Mouse (Mus musculus) liver, embryonic 13.5 days (tissue): ENCODE measurements around the gene Lmbr1. TPM values are rescaled to one million over a fixed set of nuclear protein-coding genes. Genes with fewer than 3 reads are reported as not detected.

Experiments used
- ATAC-seq: fragments of 200-750 bp; cut with Nextera tagmentation; 2 replicates; pipeline ENCODE4 v1.8.0; 2017; ENCODE audit warnings: low read depth, mild to moderate bottlenecking, moderate number of reproducible peaks, moderate library complexity
- DNase-seq: peaks from one replicate; pipeline ENCODE4 v3.0.0; 2022
- H3K27ac ChIP-seq: fragments of 300-500 bp; sonication (generic); 2 replicates; pipeline ENCODE4 v1.5.1; 2015; ENCODE audit warnings: moderate library complexity, mild to moderate bottlenecking, inconsistent platforms
- H3K27me3 ChIP-seq: fragments of 300-500 bp; sonication (generic); 2 replicates; pipeline ENCODE4 v1.6.1; 2015; ENCODE audit warnings: mild to moderate bottlenecking, inconsistent platforms
- H3K36me3 ChIP-seq: fragments of 300-500 bp; sonication (generic); 2 replicates; pipeline ENCODE4 v1.6.1; 2015; ENCODE audit warnings: mild to moderate bottlenecking, inconsistent platforms
- H3K4me1 ChIP-seq: fragments of 300-500 bp; sonication (generic); replicated peaks from 2 replicates; pipeline ENCODE4 v1.6.1; 2015; ENCODE audit warnings: inconsistent platforms
- H3K4me2 ChIP-seq: fragments of 300-500 bp; sonication (generic); 2 replicates; pipeline ENCODE4 v1.6.1; 2015; ENCODE audit warnings: inconsistent platforms, mild to moderate bottlenecking, moderate library complexity
- H3K4me3 ChIP-seq: fragments of 300-500 bp; sonication (generic); replicated peaks from 2 replicates; pipeline ENCODE4 v1.5.1; 2015; ENCODE audit warnings: mild to moderate bottlenecking, inconsistent platforms
- H3K9ac ChIP-seq: fragments of 300-500 bp; sonication (generic); 2 replicates; pipeline ENCODE4 v1.6.1; 2015; ENCODE audit warnings: mild to moderate bottlenecking, inconsistent platforms
- H3K9me3 ChIP-seq: fragments of 300-500 bp; sonication (generic); replicated peaks from 2 replicates; pipeline ENCODE4 v1.6.1; 2016; ENCODE audit warnings: inconsistent platforms
- WGBS: fragments of 180-500 bp; shearing (Covaris S2); methylation state at CpG from one replicate; pipeline ENCODE4 v1.1.7; 2015; ENCODE audit not compliant: insufficient replicate concordance; 5-methylcytosine and 5-hydroxymethylcytosine counted together
- polyA plus RNA-seq: library from polyadenylated mRNA; unstranded; fragments of >200 nt; fragmentation: Nextera tagmentation; extraction: Ambion mirVana; gene quantifications from 2 replicates; pipeline ENCODE4 v1.2.1, GENCODE M21; 2015

Lmbr1 gene
- polyA plus RNA-seq, 1 experiment from 2014 or later: 3.3 TPM

GRCm38 (mm10) chr5:29377590-29378297 is 446 bp downstream of the Lmbr1 start:
- peak overlapping the region; percentile 95 for H3K4me2 ChIP-seq
- ATAC-seq (peak; percentile 74), DNase-seq (peak; percentile 24)
- peak overlapping the region; percentile 86 for H3K27ac ChIP-seq
- H3K4me1 ChIP-seq: peaks cover 32% of the 10 kb centered on the region
- peak overlapping the region; percentile 83 for H3K4me3 ChIP-seq
- H3K36me3 ChIP-seq: no peaks in the 10 kb centered on the region
- peak overlapping the region; percentile 83 for H3K9ac ChIP-seq
- no peaks in the 10 kb centered on the region for H3K9me3 ChIP-seq
- 2% methylated on average over 47 of the region's 47 CpGs for WGBS
- no peaks in the 10 kb centered on the region; the same call in 1 of the 2 replicates for H3K27me3 ChIP-seq

- Histone ChIP-seq H3K9ac (no peak overlapping the region), H3K27me3 (no peaks in the 10 kb centered on the region), H3K4me1 (0 out of 2 replicates have a peak, but pooled peaks cover 3% of the 10 kb centered on the region), H3K27ac (no peak overlapping the region), H3K4me3 (no peak overlapping the region), H3K36me3 (peaks cover 10% of the 10 kb centered on the region), H3K9me3 (no peaks in the 10 kb centered on the region), H3K4me2 (no peak overlapping the region)
- ATAC-seq (no peak), DNase-seq (no peak)
- WGBS: 61% methylated on average over 6 of the region's 6 CpGs
Measured at GRCm38 (mm10) chr5:29363511-29363910, 14.7 kb downstream of the Lmbr1 start.

- Histone ChIP-seq H3K27me3 (no peaks in the 10 kb centered on the region), H3K9ac (no peak overlapping the region), H3K9me3 (no peaks in the 10 kb centered on the region), H3K4me2 (no peak overlapping the region), H3K36me3 (no peaks in the 10 kb centered on the region), H3K4me3 (no peak overlapping the region), H3K27ac (no peak overlapping the region), H3K4me1 (no peaks in the 10 kb centered on the region)
- no peak for ATAC-seq
- peak; percentile 6 for DNase-seq
- WGBS: 45% methylated on average over 5 of the region's 5 CpGs
Measured at GRCm38 (mm10) chr5:29335836-29336235, 42.4 kb downstream of the Lmbr1 start.

GRCm38 (mm10) chr5:29322503-29322902 is 55.7 kb downstream of the Lmbr1 start:
- Histone ChIP-seq H3K27me3 (no peaks in the 10 kb centered on the region), H3K27ac (no peak overlapping the region), H3K4me3 (no peak overlapping the region), H3K36me3 (no peaks in the 10 kb centered on the region), H3K4me2 (no peak overlapping the region), H3K9me3 (no peaks in the 10 kb centered on the region), H3K9ac (no peak overlapping the region), H3K4me1 (no peaks in the 10 kb centered on the region)
- ATAC-seq (no peak), DNase-seq (no peak)
- WGBS: 76% methylated on average over 2 of the region's 2 CpGs

- H3K27ac ChIP-seq: no peak overlapping the region
- H3K36me3 ChIP-seq: no peaks in the 10 kb centered on the region
- peaks cover 7% of the 10 kb centered on the region for H3K4me1 ChIP-seq
- 45% methylated on average over 3 of the region's 3 CpGs for WGBS
- ATAC-seq (no peak; the same call in 1 of the 2 replicates), DNase-seq (no peak)
- H3K27me3 ChIP-seq: no peaks in the 10 kb centered on the region
- H3K4me2 ChIP-seq: no peak overlapping the region
- no peak overlapping the region for H3K4me3 ChIP-seq
- no peak overlapping the region for H3K9ac ChIP-seq
- no peaks in the 10 kb centered on the region for H3K9me3 ChIP-seq
Measured at GRCm38 (mm10) chr5:29309191-29309590, 69.0 kb downstream of the Lmbr1 start.

- Histone ChIP-seq H3K27me3 (no peaks in the 10 kb centered on the region), H3K4me1 (no peaks in the 10 kb centered on the region), H3K36me3 (no peaks in the 10 kb centered on the region), H3K9me3 (no peaks in the 10 kb centered on the region), H3K9ac (no peak overlapping the region), H3K4me2 (no peak overlapping the region), H3K27ac (no peak overlapping the region), H3K4me3 (no peak overlapping the region)
- ATAC-seq (no peak), DNase-seq (peak; percentile 20)
- 10% methylated on average over 2 of the region's 2 CpGs for WGBS
Measured at GRCm38 (mm10) chr5:29293194-29293593, 85.0 kb downstream of the Lmbr1 start.

GRCm38 (mm10) chr5:29290110-29290509 is 88.1 kb downstream of the Lmbr1 start:
- no peak overlapping the region for H3K27ac ChIP-seq

GRCm38 (mm10) chr5:29289703-29290102 is 88.5 kb downstream of the Lmbr1 start:
- no peaks in the 10 kb centered on the region for H3K4me1 ChIP-seq
- H3K36me3 ChIP-seq: no peaks in the 10 kb centered on the region
- H3K9ac ChIP-seq: no peak overlapping the region
- no peaks in the 10 kb centered on the region for H3K9me3 ChIP-seq
- H3K4me2 ChIP-seq: no peak overlapping the region
- no peak overlapping the region for H3K4me3 ChIP-seq
- ATAC-seq (no peak), DNase-seq (no peak)
- H3K27ac ChIP-seq: no peak overlapping the region
- 61% methylated on average over 6 of the region's 6 CpGs for WGBS
- H3K27me3 ChIP-seq: no peaks in the 10 kb centered on the region

More at GRCm38 (mm10) chr5:29290110-29290509, 88.1 kb downstream of the Lmbr1 start:
- H3K4me3 ChIP-seq: no peak overlapping the region
- no peaks in the 10 kb centered on the region for H3K9me3 ChIP-seq
- no peak for ATAC-seq
- DNase-seq: no peak
- H3K4me1 ChIP-seq: no peaks in the 10 kb centered on the region
- no peak overlapping the region for H3K9ac ChIP-seq
- H3K27me3 ChIP-seq: no peaks in the 10 kb centered on the region
- H3K36me3 ChIP-seq: no peaks in the 10 kb centered on the region
- H3K4me2 ChIP-seq: no peak overlapping the region
- 81% methylated on average over 3 of the region's 3 CpGs for WGBS

- 66% methylated on average over 3 of the region's 3 CpGs for WGBS
- no peaks in the 10 kb centered on the region for H3K4me1 ChIP-seq
- no peaks in the 10 kb centered on the region for H3K27me3 ChIP-seq
- no peak overlapping the region for H3K4me3 ChIP-seq
- no peak overlapping the region for H3K27ac ChIP-seq
- no peaks in the 10 kb centered on the region for H3K36me3 ChIP-seq
- no peak overlapping the region for H3K4me2 ChIP-seq
- DNase-seq: no peak
- H3K9ac ChIP-seq: no peak overlapping the region
- ATAC-seq: no peak
- H3K9me3 ChIP-seq: no peaks in the 10 kb centered on the region
Measured at GRCm38 (mm10) chr5:29281081-29281480, 97.1 kb downstream of the Lmbr1 start.

- H3K27ac ChIP-seq: no peak overlapping the region
- H3K27me3 ChIP-seq: no peaks in the 10 kb centered on the region
- H3K4me2 ChIP-seq: no peak overlapping the region
- no peak for DNase-seq
- ATAC-seq: no peak
- H3K4me1 ChIP-seq: no peaks in the 10 kb centered on the region
- no peaks in the 10 kb centered on the region for H3K9me3 ChIP-seq
- H3K9ac ChIP-seq: no peak overlapping the region
- no peaks in the 10 kb centered on the region for H3K36me3 ChIP-seq
- H3K4me3 ChIP-seq: no peak overlapping the region
Measured at GRCm38 (mm10) chr5:29274746-29275145, 103.4 kb downstream of the Lmbr1 start.

- no peaks in the 10 kb centered on the region for H3K9me3 ChIP-seq
- H3K4me2 ChIP-seq: no peak overlapping the region
- no peak overlapping the region for H3K4me3 ChIP-seq
- 70% methylated on average over 2 of the region's 2 CpGs for WGBS
- H3K27ac ChIP-seq: no peak overlapping the region
- no peak overlapping the region for H3K9ac ChIP-seq
- H3K4me1 ChIP-seq: no peaks in the 10 kb centered on the region
- ATAC-seq (no peak), DNase-seq (no peak)
- no peaks in the 10 kb centered on the region for H3K27me3 ChIP-seq
- no peaks in the 10 kb centered on the region for H3K36me3 ChIP-seq
Measured at GRCm38 (mm10) chr5:29273426-29273825, 104.8 kb downstream of the Lmbr1 start.

GRCm38 (mm10) chr5:29270879-29271278 is 107.3 kb downstream of the Lmbr1 start:
- Histone ChIP-seq H3K36me3 (no peaks in the 10 kb centered on the region), H3K4me2 (no peak overlapping the region), H3K27me3 (no peaks in the 10 kb centered on the region), H3K4me1 (no peaks in the 10 kb centered on the region), H3K9ac (no peak overlapping the region), H3K27ac (no peak overlapping the region), H3K4me3 (no peak overlapping the region), H3K9me3 (no peaks in the 10 kb centered on the region)
- DNase-seq (no peak), ATAC-seq (no peak)
- WGBS: 62% methylated on average over 4 of the region's 4 CpGs
